Mouse (Mus musculus): ENCODE data around the gene Olfr31.
A peak's percentile ranks its signal among the peaks of the same experiment; 100 is the strongest.

Olfr31 gene

DNA sequence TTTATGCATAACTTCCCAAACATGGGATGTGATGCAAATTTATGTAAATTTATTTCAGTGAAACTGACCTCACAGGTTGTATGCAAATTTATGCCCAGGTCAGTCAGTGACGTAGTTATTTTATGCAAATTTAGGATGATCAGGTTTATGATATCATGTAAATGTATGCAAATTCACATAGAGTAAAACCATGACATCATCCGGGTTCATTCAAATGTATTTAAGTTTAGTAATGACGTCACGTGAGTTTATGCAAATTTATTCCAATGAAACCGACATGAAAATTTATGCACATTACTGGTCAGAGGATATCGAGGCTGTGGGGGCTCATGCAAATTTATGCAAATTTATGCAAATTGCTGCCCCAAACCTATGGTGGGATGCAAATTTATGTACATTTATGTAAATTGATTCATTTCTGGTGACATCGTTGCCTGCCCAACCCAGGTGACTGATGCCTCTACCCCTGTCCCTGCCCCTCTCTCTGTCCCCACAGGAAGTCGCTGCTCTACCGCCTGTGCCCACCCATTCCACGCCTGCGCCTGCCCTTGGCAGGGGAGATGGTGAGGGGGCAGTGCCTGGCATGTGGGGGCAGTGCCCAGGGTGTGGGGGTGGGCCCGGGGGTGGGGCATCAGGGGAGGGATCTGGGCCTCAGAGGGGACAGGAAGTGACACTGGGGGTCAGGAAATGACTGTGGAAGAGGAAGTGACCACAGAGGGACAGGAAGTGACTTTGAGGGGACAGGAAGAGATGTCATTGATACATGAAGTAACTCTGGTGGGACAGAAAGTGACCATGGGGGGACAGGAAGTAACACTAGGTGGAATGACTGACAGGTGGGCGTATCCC, 32.1 kb downstream of the Olfr31 start:
- DNase-seq (ENCODE audit: low spot score), result peak; percentile 13

DNA sequence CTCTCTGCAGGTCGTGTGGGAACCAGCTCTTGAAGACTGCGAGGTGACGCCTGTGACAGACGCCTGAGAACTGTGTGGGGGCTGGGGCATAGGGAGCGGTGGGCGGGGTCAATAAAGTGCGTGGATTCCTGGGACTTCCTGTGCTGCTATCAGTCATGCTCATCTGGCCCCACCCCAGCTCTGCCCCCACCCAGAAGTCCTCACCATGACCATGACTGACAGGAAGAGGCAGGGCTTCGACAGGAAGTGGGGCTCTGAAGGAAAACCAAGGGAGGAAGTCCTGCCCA, 32.7 kb downstream of the Olfr31 start:
- DNase-seq (ENCODE audit: low spot score), result no peak
